Mouse (Mus musculus): ENCODE results near the gene Aurkb.
"Not testable (repeated sequence)": the region's sequence is repeated elsewhere in the genome, so short reads cannot be mapped to it uniquely, and the experiment has no call there.

The Aurkb gene

DNA sequence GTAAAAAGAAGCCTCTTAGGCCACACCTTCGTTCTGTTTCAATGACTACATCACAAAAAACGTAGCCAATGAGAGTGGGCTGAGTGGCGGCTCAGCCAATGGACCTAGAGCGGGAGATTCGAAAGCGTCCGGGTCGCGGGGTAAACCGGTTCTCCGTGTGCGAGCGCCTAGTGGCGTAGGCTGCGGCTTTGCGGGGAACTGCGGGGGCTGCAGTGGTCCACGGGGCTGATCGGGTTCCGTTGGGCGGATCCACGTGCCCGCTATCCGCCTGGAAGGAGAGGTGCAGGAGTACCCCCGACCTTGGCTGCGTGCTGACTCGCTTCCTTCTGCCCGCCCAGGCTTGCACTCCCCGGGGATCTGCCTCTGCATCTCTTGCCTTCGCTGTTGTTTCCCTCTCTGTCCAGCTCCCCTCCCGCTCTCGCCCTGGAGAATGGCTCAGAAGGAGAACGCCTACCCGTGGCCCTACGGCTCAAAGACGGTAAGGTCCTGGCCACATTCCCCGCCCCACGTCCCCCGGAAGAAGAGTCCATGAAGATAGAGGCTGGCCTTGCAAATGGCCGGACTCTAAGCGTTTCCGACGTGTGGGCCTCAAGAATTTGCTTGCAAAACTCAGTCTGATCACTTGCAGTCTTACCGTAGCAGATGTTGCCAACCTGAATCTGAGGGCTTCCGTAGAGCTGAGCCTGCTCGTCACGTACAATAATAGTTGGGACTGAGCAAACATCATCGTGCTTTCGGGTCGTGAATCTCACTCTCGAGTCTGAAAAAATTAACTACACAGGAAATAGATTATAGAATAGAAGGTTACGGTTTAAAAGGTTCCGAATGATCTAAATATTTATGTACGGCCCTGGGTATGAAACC is at the start of gene Aurkb:
Gene Aurkb, plus strand, starts transcription at position 117 of the 864 bp plus-strand sequence.
- TF ChIP-seq NANOG (IDR thresholded peaks at IDR 0.05; ENCODE audit: borderline replicate concordance, low read length) (no peak), CTCF (conservative IDR thresholded peaks at IDR 0.05; ENCODE audit: low read length) (no peak), POU5F1 (IDR thresholded peaks at IDR 0.05; ENCODE audit: borderline replicate concordance, low read length) (no peak)
- no peaks in the 10 kb centered on the region for H3K9me3 ChIP-seq (ENCODE audit: low read length)

DNA sequence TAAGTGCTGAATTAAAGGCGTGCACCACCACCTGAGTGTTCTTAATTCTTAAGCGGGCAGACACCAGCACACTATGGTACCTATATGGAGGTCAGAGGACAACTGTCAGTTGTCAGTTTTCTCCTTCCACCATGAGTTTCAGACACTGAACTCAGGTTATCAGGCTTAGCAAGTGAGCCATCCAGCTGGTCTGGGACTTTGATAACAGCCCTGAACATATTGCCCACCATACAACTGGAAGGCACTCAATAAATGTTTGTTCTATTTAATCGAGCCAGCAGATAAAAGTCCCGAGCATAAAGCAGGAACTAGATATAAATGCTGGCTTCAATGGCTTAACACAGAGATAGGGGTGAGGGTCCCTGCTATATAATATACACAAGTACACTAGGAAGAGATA is 48.4 kb upstream of the Aurkb start:
- no peak for TF ChIP-seq CTCF (conservative IDR thresholded peaks at IDR 0.05; ENCODE audit: low read length)
- no peak for TF ChIP-seq NANOG (IDR thresholded peaks at IDR 0.05; ENCODE audit: borderline replicate concordance, low read length)
- no peak for TF ChIP-seq POU5F1 (IDR thresholded peaks at IDR 0.05; ENCODE audit: borderline replicate concordance, low read length)

More for the DNA sequence above, at the start of gene Aurkb:
- Histone ChIP-seq H3K4me3 (replicated peaks; ENCODE audit: low read length) (peak within 1 kb of the TSS; percentile 96), H3K36me3 (ENCODE audit: insufficient read depth, low read length) (peaks cover 36% of the 10 kb centered on the region), H3K4me1 (replicated peaks; ENCODE audit: low read depth, low read length) (peaks cover 41% of the 10 kb centered on the region), H3K27me3 (ENCODE audit: insufficient read depth, low read length) (no peaks in the 10 kb centered on the region)

DNA sequence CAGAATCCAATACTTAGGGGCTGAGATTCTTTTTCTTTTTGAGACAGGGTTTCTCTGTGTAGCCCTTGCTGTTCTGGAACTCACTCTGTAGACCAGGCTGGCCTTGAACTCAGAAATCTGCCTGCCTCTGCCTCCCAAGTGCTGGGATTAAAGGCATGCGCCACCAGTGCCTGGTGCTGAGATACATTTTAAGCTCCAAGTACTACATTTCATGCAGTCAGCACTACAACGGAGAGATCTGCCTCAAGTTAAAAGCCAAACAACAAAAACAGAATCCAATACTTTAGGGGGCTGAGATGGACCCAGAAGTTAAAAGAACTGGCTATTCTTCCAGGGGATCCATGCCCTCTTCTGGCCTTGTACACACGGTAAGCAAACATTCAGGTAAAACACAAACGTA is 42.7 kb upstream of the Aurkb start:
- H3K27me3 ChIP-seq (ENCODE audit: insufficient read depth, low read length); H3K9me3 ChIP-seq (ENCODE audit: low read length); H3K4me3 ChIP-seq (replicated peaks; ENCODE audit: low read length): not testable (repeated sequence)
- Histone ChIP-seq H3K4me1 (replicated peaks; ENCODE audit: low read depth, low read length) (peaks cover 71% of the 10 kb centered on the region), H3K36me3 (ENCODE audit: insufficient read depth, low read length) (peaks cover 96% of the 10 kb centered on the region)

More for the DNA sequence above, 48.4 kb upstream of the Aurkb start:
- Histone ChIP-seq H3K9me3 (ENCODE audit: low read length) (no peaks in the 10 kb centered on the region), H3K4me1 (replicated peaks; ENCODE audit: low read depth, low read length) (peaks cover 62% of the 10 kb centered on the region), H3K4me3 (replicated peaks; ENCODE audit: low read length) (no peak overlapping the region), H3K36me3 (ENCODE audit: insufficient read depth, low read length) (peaks cover 100% of the 10 kb centered on the region), H3K27me3 (ENCODE audit: insufficient read depth, low read length) (no peaks in the 10 kb centered on the region)

DNA sequence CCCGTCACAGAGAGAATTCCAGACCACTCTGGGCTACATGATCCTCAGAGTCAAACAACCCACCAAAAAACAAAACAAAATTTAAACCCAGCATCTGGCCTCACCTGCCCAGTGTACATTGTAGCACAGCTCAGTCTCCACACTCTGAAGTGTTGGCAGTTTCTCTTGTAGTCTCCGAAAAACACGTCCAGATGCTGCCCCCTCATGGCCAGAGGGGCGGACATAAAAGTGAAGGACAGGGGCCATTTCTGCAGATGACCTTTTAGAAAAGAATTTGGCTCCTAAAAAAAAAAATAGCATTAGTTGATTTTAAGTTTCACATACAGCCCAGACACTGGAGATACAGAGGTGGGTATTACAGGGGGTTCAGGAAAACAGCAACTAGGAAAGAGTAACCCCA is 41.9 kb upstream of the Aurkb start:
- Histone ChIP-seq H3K9me3 (ENCODE audit: low read length) (no peaks in the 10 kb centered on the region), H3K4me3 (replicated peaks; ENCODE audit: low read length) (no peak overlapping the region), H3K4me1 (replicated peaks; ENCODE audit: low read depth, low read length) (peaks cover 66% of the 10 kb centered on the region), H3K27me3 (ENCODE audit: insufficient read depth, low read length) (no peaks in the 10 kb centered on the region), H3K36me3 (ENCODE audit: insufficient read depth, low read length) (peaks cover 88% of the 10 kb centered on the region)
- 0 out of 2 replicates have a peak, but pooled peaks have one; percentile 9 for TF ChIP-seq CTCF (conservative IDR thresholded peaks at IDR 0.05; ENCODE audit: low read length)
- no peak for TF ChIP-seq POU5F1 (IDR thresholded peaks at IDR 0.05; ENCODE audit: borderline replicate concordance, low read length)

DNA sequence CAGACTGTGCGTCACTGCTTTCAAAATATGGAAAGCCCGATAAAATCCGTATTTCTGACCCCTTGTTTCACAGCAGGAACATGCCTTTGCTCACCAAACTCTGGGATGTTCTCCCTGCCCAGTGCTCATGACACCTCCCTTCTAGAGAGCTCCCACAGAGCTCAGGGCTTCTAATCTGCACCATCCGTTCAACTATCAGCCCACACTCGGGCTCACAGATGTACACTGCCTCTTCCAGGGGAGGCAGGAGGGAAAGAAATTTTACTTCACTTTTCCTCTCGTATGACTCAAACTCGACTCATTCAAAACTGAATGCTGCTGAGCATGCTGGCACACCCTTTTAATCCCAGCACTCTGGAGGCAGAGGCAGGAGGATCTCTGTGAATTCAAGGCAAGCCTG is 40.3 kb upstream of the Aurkb start:
- H3K27me3 ChIP-seq (ENCODE audit: insufficient read depth, low read length), result no peaks in the 10 kb centered on the region
- peaks cover 68% of the 10 kb centered on the region for H3K4me1 ChIP-seq (replicated peaks; ENCODE audit: low read depth, low read length)
- H3K36me3 ChIP-seq (ENCODE audit: insufficient read depth, low read length), result peaks cover 72% of the 10 kb centered on the region
- H3K4me3 ChIP-seq (replicated peaks; ENCODE audit: low read length), result no peak overlapping the region
- no peak for TF ChIP-seq NANOG (IDR thresholded peaks at IDR 0.05; ENCODE audit: borderline replicate concordance, low read length)
- TF ChIP-seq POU5F1 (IDR thresholded peaks at IDR 0.05; ENCODE audit: borderline replicate concordance, low read length), result no peak
- no peak for TF ChIP-seq CTCF (conservative IDR thresholded peaks at IDR 0.05; ENCODE audit: low read length)
- no peaks in the 10 kb centered on the region for H3K9me3 ChIP-seq (ENCODE audit: low read length)

DNA sequence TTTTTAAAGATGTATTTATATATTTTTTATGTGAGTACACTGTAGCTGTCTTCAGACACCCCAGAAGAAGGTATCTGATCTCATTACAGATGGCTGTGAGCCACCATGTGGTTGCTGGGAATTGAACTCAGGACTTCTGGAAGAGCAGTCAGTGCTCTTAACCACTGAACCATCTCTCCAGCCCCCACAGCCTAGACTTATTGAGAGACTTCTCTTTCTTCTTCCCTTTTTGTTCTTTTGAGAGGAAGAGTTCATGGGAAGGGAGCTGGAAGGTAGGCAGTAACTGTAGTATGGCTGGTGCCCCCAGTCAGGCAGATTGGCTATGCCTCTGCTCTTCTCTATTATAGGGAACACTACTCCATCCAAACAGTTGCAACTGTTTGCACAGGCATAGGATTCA is 38.9 kb upstream of the Aurkb start:
- H3K27me3 ChIP-seq (ENCODE audit: insufficient read depth, low read length); H3K9me3 ChIP-seq (ENCODE audit: low read length): not testable (repeated sequence)
- peak overlapping the region; percentile 99 for H3K4me3 ChIP-seq (replicated peaks; ENCODE audit: low read length)
- H3K4me1 ChIP-seq (replicated peaks; ENCODE audit: low read depth, low read length), result peaks cover 69% of the 10 kb centered on the region
- peaks cover 58% of the 10 kb centered on the region for H3K36me3 ChIP-seq (ENCODE audit: insufficient read depth, low read length)

DNA sequence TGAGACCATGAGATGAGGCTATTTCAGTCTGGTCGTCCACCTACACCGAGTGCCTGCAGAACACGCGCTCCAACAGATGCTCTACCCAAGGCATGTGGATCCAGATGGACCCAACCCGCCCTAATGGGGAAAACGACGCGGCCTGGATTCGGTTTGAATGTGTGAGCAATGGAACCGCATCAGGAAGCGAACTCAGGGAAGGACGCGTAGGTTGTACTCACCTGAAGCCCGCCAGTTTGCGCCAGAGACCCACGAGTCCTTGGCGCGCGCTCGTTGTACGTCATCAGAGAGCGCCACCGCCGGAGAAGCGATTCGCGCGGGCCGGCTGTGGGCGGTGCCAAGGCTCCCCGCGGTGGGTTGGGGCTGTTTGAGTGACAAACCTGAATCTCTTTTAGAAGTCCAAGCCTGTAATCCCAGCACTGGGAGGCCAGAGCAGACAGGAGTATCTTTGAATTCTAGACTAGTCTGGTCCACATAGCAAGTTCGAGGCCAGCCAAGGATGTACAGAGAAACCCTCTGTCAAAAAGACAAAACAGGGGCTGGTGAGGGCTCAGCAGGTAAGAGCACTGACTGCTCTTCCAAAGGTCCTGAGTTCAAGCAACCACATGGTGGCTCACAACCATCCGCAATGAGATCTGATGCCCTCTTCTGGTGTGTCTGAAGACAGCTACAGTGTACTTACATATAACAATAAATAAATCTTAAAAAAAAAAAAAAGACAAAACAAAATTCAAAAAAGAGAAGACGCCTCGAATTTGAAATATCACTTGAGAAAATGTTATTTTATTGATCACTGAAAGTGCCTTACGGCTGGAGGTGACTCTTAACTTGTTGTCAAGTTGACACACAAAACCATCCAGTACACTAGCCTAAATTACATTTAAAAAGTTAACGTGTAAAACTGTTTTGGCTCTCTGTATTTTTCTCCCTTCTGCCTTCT is 37.0 kb upstream of the Aurkb start, which contains the start of gene Pfas:
Gene Pfas, minus strand, starts transcription at position 279 of the 940 bp plus-strand sequence.
- Histone ChIP-seq H3K4me1 (replicated peaks; ENCODE audit: low read depth, low read length) (peaks cover 60% of the 10 kb centered on the region), H3K9me3 (ENCODE audit: low read length) (no peaks in the 10 kb centered on the region), H3K36me3 (ENCODE audit: insufficient read depth, low read length) (peaks cover 39% of the 10 kb centered on the region), H3K4me3 (replicated peaks; ENCODE audit: low read length) (peak within 1 kb of the TSS; percentile 99), H3K27me3 (ENCODE audit: insufficient read depth, low read length) (no peaks in the 10 kb centered on the region)
- no peak for TF ChIP-seq POU5F1 (IDR thresholded peaks at IDR 0.05; ENCODE audit: borderline replicate concordance, low read length)
- TF ChIP-seq NANOG (IDR thresholded peaks at IDR 0.05; ENCODE audit: borderline replicate concordance, low read length), result no peak
- no peak for TF ChIP-seq CTCF (conservative IDR thresholded peaks at IDR 0.05; ENCODE audit: low read length)

DNA sequence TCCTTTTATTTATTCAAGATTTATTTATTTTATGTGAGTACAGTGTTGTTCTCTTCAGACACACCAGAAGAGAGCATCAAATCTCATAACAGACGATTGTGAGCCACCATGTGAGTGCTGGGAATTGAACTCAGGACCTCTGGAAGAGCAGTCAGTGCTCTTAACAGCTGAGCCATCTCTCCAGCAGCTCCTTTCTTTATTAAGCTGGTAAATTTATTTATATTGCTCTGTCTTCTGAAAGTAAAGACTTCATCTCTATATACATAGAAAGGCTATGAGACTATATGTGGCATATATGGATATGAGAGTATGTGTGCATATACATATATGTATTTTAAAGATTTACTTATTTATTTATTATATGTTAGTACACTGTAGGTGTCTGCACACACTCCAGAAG is 35.9 kb upstream of the Aurkb start:
- H3K4me1 ChIP-seq (replicated peaks; ENCODE audit: low read depth, low read length), result peaks cover 61% of the 10 kb centered on the region
- H3K9me3 ChIP-seq (ENCODE audit: low read length), result no peaks in the 10 kb centered on the region
- no peak overlapping the region for H3K4me3 ChIP-seq (replicated peaks; ENCODE audit: low read length)
- H3K27me3 ChIP-seq (ENCODE audit: insufficient read depth, low read length), result no peaks in the 10 kb centered on the region
- TF ChIP-seq NANOG (IDR thresholded peaks at IDR 0.05; ENCODE audit: borderline replicate concordance, low read length), result no peak
- no peak for TF ChIP-seq CTCF (conservative IDR thresholded peaks at IDR 0.05; ENCODE audit: low read length)
- no peak for TF ChIP-seq POU5F1 (IDR thresholded peaks at IDR 0.05; ENCODE audit: borderline replicate concordance, low read length)
- H3K36me3 ChIP-seq (ENCODE audit: insufficient read depth, low read length), result peaks cover 29% of the 10 kb centered on the region

All from E14TG2a.4 (cell line).